Mouse (Mus musculus) heart, embryonic 15.5 days (tissue): Measurements from ENCODE around the gene Coq8a. TPM values are rescaled to one million over a fixed set of nuclear protein-coding genes. Genes with fewer than 3 reads are reported as not detected.

Experiments used
- ATAC-seq: fragments of 200-750 bp; cut with Nextera tagmentation; replicated peaks from 2 replicates; pipeline ENCODE4 v1.8.0; 2017; ENCODE audit warnings: low read depth, moderate TSS enrichment; ENCODE audit not compliant: insufficient number of reproducible peaks, insufficient read depth, low FRiP score
- H3K27ac ChIP-seq: fragments of 300-500 bp; sonication (generic); 2 replicates; pipeline ENCODE4 v1.5.1; 2015; ENCODE audit warnings: mild to moderate bottlenecking, inconsistent platforms
- H3K27me3 ChIP-seq: fragments of 300-500 bp; sonication (generic); 2 replicates; pipeline ENCODE4 v1.6.1; 2015; ENCODE audit warnings: inconsistent platforms
- H3K36me3 ChIP-seq: fragments of 300-500 bp; sonication (generic); 2 replicates; pipeline ENCODE4 v1.6.1; 2015; ENCODE audit warnings: mild to moderate bottlenecking, inconsistent platforms
- H3K4me1 ChIP-seq: fragments of 300-500 bp; sonication (generic); replicated peaks from 2 replicates; pipeline ENCODE4 v1.6.1; 2015; ENCODE audit warnings: inconsistent platforms
- H3K4me2 ChIP-seq: fragments of 300-500 bp; sonication (generic); 2 replicates; pipeline ENCODE4 v1.6.1; 2015; ENCODE audit warnings: inconsistent platforms, mild to moderate bottlenecking, moderate library complexity
- H3K4me3 ChIP-seq: fragments of 300-500 bp; sonication (generic); 2 replicates; pipeline ENCODE4 v1.5.1; 2015; ENCODE audit warnings: mild to moderate bottlenecking, inconsistent platforms
- H3K9ac ChIP-seq: fragments of 300-500 bp; sonication (generic); 2 replicates; pipeline ENCODE4 v1.6.1; 2015; ENCODE audit warnings: mild to moderate bottlenecking, inconsistent platforms
- H3K9me3 ChIP-seq: fragments of 300-500 bp; sonication (generic); replicated peaks from 2 replicates; pipeline ENCODE4 v1.6.1; 2016; ENCODE audit warnings: inconsistent platforms
- WGBS: fragments of 180-500 bp; shearing (Covaris S2); methylation state at CpG from one replicate; pipeline ENCODE4 v1.1.7; 2015; ENCODE audit warnings: mixed read lengths; 5-methylcytosine and 5-hydroxymethylcytosine counted together
- polyA plus RNA-seq: library from polyadenylated mRNA; unstranded; fragments of >200 nt; fragmentation: Nextera tagmentation; extraction: Ambion mirVana; gene quantifications from 2 replicates; pipeline ENCODE4 v1.2.1, GENCODE M21; 2015

Gene Coq8a
- polyA plus RNA-seq, 1 experiment from 2014 or later: 66.7 TPM

DNA sequence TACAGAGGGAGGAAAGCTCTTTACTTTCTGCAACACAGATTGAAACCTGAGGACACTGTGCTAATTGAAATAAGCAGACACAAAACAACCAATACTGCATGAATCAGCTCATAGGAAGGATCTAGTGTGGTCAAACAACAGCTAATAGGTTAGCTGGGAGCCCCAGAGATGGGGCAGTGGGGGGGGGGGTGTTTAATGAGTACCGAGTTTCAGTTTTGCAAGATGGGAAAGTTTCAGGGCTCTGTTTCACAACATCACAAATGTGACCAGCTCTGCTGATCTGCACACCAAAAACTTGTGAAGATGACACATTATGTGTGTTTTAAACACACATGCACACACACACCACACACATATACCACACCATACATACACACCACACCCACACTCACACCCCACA lies 22.6 kb upstream of the Coq8a start:
- no peak overlapping the region for H3K27ac ChIP-seq
- no peaks in the 10 kb centered on the region for H3K9me3 ChIP-seq
- peaks cover 9% of the 10 kb centered on the region for H3K4me1 ChIP-seq
- H3K4me3 ChIP-seq: no peak overlapping the region
- H3K36me3 ChIP-seq: no peaks in the 10 kb centered on the region
- no peak overlapping the region for H3K4me2 ChIP-seq
- no peaks in the 10 kb centered on the region for H3K27me3 ChIP-seq
- no peak overlapping the region for H3K9ac ChIP-seq
- WGBS: 90% methylated on average over 1 of the region's 1 CpGs
- ATAC-seq: no peak

- no peak overlapping the region for H3K27ac ChIP-seq
- no peak for ATAC-seq
- no peak overlapping the region for H3K4me3 ChIP-seq
- no peaks in the 10 kb centered on the region for H3K36me3 ChIP-seq
- H3K4me2 ChIP-seq: no peak overlapping the region
- 0 out of 2 replicates have a peak, but pooled peaks cover 3% of the 10 kb centered on the region for H3K4me1 ChIP-seq
- WGBS: 83% methylated on average over 19 of the region's 19 CpGs
- H3K9me3 ChIP-seq: no peaks in the 10 kb centered on the region
- no peak overlapping the region for H3K9ac ChIP-seq
- H3K27me3 ChIP-seq: no peaks in the 10 kb centered on the region
Measured at GRCm38 (mm10) chr1:180220791-180221542, 21.6 kb upstream of the Coq8a start.

- Histone ChIP-seq H3K27me3 (no peaks in the 10 kb centered on the region), H3K4me2 (no peak overlapping the region), H3K4me1 (no peaks in the 10 kb centered on the region; the same call in 1 of the 2 replicates), H3K36me3 (no peaks in the 10 kb centered on the region), H3K9me3 (no peaks in the 10 kb centered on the region), H3K4me3 (no peak overlapping the region), H3K27ac (no peak overlapping the region), H3K9ac (no peak overlapping the region)
- WGBS: 58% methylated on average over 5 of the region's 5 CpGs
- no peak for ATAC-seq
Measured at GRCm38 (mm10) chr1:180216541-180217276, 17.3 kb upstream of the Coq8a start.

- Histone ChIP-seq H3K9ac (no peak overlapping the region), H3K27ac (no peak overlapping the region), H3K36me3 (no peaks in the 10 kb centered on the region), H3K27me3 (no peaks in the 10 kb centered on the region), H3K4me3 (no peak overlapping the region), H3K9me3 (no peaks in the 10 kb centered on the region), H3K4me1 (peaks cover 6% of the 10 kb centered on the region), H3K4me2 (no peak overlapping the region)
- 20% methylated on average over 4 of the region's 4 CpGs for WGBS
- ATAC-seq: no peak
Measured at GRCm38 (mm10) chr1:180215044-180215443, 15.6 kb upstream of the Coq8a start.

DNA sequence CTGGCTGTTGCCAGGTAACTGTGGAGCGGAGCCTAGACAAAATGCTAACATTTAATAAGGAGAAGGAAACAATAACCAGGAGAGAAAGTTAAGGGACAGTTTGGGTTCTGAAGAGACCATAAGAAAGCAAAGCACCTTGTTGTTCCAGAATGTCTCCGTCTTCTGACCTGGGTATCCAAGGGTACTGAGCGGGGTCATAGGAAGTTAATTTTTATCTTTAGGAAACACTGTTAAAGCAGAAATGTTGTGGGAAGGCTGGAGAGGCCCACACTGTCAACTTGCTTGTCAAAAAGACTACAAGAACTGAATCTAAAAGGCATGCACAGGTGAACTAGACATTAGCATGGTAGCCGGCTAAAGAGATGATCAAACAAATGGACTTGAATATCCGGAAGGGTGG lies 13.5 kb upstream of the Coq8a start:
- ATAC-seq: no peak
- 81% methylated on average over 5 of the region's 5 CpGs for WGBS

DNA sequence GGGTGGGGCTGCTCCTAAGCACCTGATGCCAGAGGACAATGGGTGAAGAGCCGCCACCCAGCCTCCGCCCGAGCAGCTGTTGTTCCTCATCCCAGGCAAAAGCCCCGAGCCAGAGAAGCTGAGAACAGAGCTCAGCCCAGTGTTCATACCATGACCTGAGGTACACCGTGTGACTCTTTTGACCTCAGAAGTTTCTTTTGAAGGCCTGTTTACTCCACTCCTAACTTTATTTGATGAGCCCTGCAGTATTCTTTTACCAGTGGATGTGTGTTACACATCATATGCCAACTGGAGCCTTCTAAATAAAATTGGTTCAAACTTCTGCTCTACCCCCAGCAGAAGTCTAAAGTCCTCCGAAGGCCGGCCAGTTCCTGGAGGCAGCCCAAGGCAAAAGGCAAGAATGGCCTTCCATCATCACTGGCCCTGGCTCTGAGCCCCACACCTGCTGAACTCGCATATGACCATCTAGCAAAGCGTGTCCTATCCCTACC lies 11.4 kb upstream of the Coq8a start:
- no peaks in the 10 kb centered on the region for H3K27me3 ChIP-seq
- whole genome bisulfite sequencing: 84% methylated on average over 9 of the region's 9 CpGs
- H3K9me3 ChIP-seq: no peaks in the 10 kb centered on the region
- no peak overlapping the region for H3K9ac ChIP-seq
- H3K4me3 ChIP-seq: no peak overlapping the region
- H3K27ac ChIP-seq: peak overlapping the region; percentile 75
- no peak for ATAC-seq
- H3K4me1 ChIP-seq: peaks cover 14% of the 10 kb centered on the region
- H3K4me2 ChIP-seq: no peak overlapping the region
- no peaks in the 10 kb centered on the region for H3K36me3 ChIP-seq

More for the DNA sequence above, 13.5 kb upstream of the Coq8a start:
- H3K36me3 ChIP-seq: no peaks in the 10 kb centered on the region
- H3K9ac ChIP-seq: no peak overlapping the region
- H3K4me2 ChIP-seq: no peak overlapping the region
- H3K4me3 ChIP-seq: no peak overlapping the region
- H3K9me3 ChIP-seq: no peaks in the 10 kb centered on the region
- peaks cover 14% of the 10 kb centered on the region for H3K4me1 ChIP-seq
- H3K27me3 ChIP-seq: no peaks in the 10 kb centered on the region
- no peak overlapping the region for H3K27ac ChIP-seq

DNA sequence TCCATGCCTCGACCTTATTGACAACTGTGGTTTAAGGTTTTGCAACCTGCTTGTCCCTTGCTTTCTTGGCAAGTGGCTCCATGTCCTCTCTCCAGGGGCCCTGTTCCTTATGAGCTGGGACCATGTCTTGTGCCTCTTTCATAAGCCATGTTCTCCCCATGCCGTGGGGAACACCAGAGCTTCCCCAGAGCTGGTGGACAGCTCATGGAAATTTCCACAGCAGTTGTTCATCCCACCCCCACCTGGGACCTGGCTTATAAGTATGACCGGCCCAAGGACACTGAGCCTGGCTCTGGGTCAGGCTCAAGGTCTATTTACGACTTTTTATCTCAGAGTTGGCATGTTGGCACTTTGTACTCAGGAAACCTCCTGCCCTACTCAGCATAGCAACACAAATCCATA lies 10.6 kb upstream of the Coq8a start:
- ATAC-seq: peak; percentile 63; the same call in 1 of the 2 replicates
- Histone ChIP-seq H3K36me3 (no peaks in the 10 kb centered on the region; the same call in 1 of the 2 replicates), H3K4me3 (no peak overlapping the region), H3K4me1 (peaks cover 14% of the 10 kb centered on the region), H3K27ac (peak overlapping the region; percentile 75), H3K4me2 (no peak overlapping the region), H3K9ac (no peak overlapping the region), H3K27me3 (no peaks in the 10 kb centered on the region), H3K9me3 (peaks cover 2% of the 10 kb centered on the region)
- WGBS: 47% methylated on average over 4 of the region's 4 CpGs

- H3K4me3 ChIP-seq: no peak overlapping the region
- no peak for ATAC-seq
- 77% methylated on average over 3 of the region's 3 CpGs for WGBS
Measured at GRCm38 (mm10) chr1:180208370-180208769, 9.0 kb upstream of the Coq8a start.

DNA sequence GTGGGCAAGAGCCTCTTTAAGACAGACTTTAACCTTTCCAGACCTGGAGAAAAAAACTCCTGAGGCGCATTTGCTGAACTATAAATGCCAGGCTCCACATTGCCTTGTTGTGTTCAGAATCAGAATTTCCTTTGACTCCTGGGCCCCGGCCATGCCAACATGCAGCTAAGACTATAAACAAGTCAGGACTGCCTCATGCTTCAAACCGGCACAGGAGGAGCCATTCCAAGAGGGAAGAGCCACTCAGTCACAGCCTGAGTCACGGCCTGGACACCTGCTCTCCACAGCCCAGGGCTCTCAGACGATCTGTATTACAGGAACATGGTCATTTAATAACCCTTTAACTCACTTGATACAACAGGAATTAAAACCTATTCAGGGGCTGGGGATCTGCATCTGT lies 1.3 kb upstream of the Coq8a start:
- H3K4me3 ChIP-seq: no peak overlapping the region
- peaks cover 7% of the 10 kb centered on the region for H3K9me3 ChIP-seq
- H3K4me2 ChIP-seq: no peak overlapping the region
- H3K9ac ChIP-seq: no peak overlapping the region
- H3K4me1 ChIP-seq: peaks cover 3% of the 10 kb centered on the region; the same call in 1 of the 2 replicates
- no peaks in the 10 kb centered on the region for H3K27me3 ChIP-seq
- no peak for ATAC-seq
- H3K27ac ChIP-seq: no peak overlapping the region
- WGBS: 70% methylated on average over 5 of the region's 5 CpGs
- no peaks in the 10 kb centered on the region; the same call in 1 of the 2 replicates for H3K36me3 ChIP-seq

More at GRCm38 (mm10) chr1:180208370-180208769, 9.0 kb upstream of the Coq8a start:
- Histone ChIP-seq H3K9ac (no peak overlapping the region), H3K27ac (no peak overlapping the region), H3K9me3 (peaks cover 7% of the 10 kb centered on the region), H3K4me1 (peaks cover 14% of the 10 kb centered on the region), H3K4me2 (no peak overlapping the region), H3K36me3 (no peaks in the 10 kb centered on the region; the same call in 1 of the 2 replicates), H3K27me3 (no peaks in the 10 kb centered on the region)

- no peak for ATAC-seq
- no peak overlapping the region for H3K4me3 ChIP-seq
- H3K36me3 ChIP-seq: no peaks in the 10 kb centered on the region
- no peaks in the 10 kb centered on the region for H3K27me3 ChIP-seq
- 53% methylated on average over 4 of the region's 4 CpGs for WGBS
- H3K9ac ChIP-seq: no peak overlapping the region
- H3K4me2 ChIP-seq: no peak overlapping the region
- peaks cover 2% of the 10 kb centered on the region; the same call in 1 of the 2 replicates for H3K9me3 ChIP-seq
- no peak overlapping the region for H3K27ac ChIP-seq
- H3K4me1 ChIP-seq: peaks cover 10% of the 10 kb centered on the region; the same call in 1 of the 2 replicates
Measured at GRCm38 (mm10) chr1:180199715-180200050, 281 bp upstream of the Coq8a start.

DNA sequence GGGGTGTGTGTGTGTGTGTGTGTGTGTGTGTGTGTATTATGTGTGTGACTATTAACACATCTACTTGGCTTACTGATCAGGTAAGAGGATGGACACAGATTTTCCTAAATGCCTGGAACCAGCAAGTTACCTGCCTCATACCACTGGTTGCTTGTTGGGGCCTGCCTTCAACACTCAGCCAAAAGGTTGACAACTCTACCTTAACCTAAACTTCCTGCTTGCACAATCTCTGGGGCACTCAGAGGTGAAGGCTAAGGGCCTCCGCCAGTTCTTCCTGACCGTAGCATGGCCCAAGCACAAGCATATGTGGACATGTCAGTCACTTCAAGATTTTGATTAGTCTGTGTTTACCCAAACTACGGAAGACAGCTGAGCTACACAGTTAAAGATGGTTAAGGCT lies 1.4 kb downstream of the Coq8a start:
- no peak for ATAC-seq
- Histone ChIP-seq H3K9me3 (no peaks in the 10 kb centered on the region), H3K27me3 (no peaks in the 10 kb centered on the region), H3K4me2 (no peak overlapping the region), H3K9ac (no peak overlapping the region), H3K27ac (no peak overlapping the region), H3K4me1 (peaks cover 25% of the 10 kb centered on the region), H3K36me3 (no peaks in the 10 kb centered on the region), H3K4me3 (no peak overlapping the region)
- 76% methylated on average over 3 of the region's 3 CpGs for WGBS
